Mouse (Mus musculus): ENCODE measurements around the gene Zfp428. TPM values are rescaled to one million over a fixed set of nuclear protein-coding genes. Genes with fewer than 3 reads are reported as not detected.
A peak's percentile ranks its signal among the peaks of the same experiment; 100 is the strongest.

The Zfp428 gene
- total and polyA plus RNA-seq, 2 experiments from 2014 or later, result 24.8 to 39.3 TPM

DNA sequence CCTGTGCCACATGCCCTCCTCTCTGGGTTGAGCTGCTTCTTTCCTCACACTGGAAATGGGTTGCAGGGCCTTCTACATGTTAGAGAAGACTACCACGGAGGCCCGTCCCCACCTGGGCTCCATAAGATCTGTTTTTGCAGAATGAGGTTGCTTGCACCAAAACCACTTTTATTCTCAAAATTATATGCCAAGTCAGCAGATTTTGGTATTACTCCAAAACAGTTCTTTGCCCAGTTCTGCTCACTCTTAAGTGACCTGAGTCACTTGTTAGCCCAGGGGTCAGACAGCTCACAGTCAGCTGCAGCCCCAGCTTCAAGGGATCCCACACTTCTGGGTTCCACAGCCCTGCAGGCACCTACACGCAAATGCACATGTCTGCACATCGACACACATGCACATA is 54.6 kb downstream of the Zfp428 start:
- Histone ChIP-seq H3K36me3 (replicated peaks; ENCODE audit: control insufficient read depth, insufficient read depth, low read length) (peaks cover 43% of the 10 kb centered on the region), H3K4me2 (ENCODE audit: low read depth, low read length) (no peak overlapping the region), H3K27me3 (ENCODE audit: control insufficient read depth, insufficient read depth, low read length) (no peaks in the 10 kb centered on the region), H3K9ac (replicated peaks; ENCODE audit: low read depth, low read length) (no peak overlapping the region), H3K27ac (ENCODE audit: low read depth) (no peak overlapping the region), H3K4me1 (ENCODE audit: control insufficient read depth, insufficient read depth) (no peaks in the 10 kb centered on the region), H3K4me3 (ENCODE audit: low read depth, low read length) (no peak overlapping the region), H3K9me3 (replicated peaks; ENCODE audit: control insufficient read depth, low read length) (no peaks in the 10 kb centered on the region)
- ATAC-seq (ENCODE audit: insufficient read depth, low read depth) (no peak), DNase-seq (ENCODE audit: low spot score) (no peak)
- TF ChIP-seq EP300 (IDR thresholded peaks at IDR 0.05; ENCODE audit: low read depth), result no peak
- no peak for TF ChIP-seq CTCF (IDR thresholded peaks at IDR 0.05; ENCODE audit: low read depth)
- WGBS, result 90% methylated on average over 4 of the region's 4 CpGs

GRCm38 (mm10) chr7:24563191-24563836 is 56.5 kb downstream of the Zfp428 start:
- WGBS, result 87% methylated on average over 8 of the region's 8 CpGs
- Histone ChIP-seq H3K4me1 (ENCODE audit: control insufficient read depth, insufficient read depth) (no peaks in the 10 kb centered on the region), H3K9me3 (replicated peaks; ENCODE audit: control insufficient read depth, low read length) (no peaks in the 10 kb centered on the region), H3K27ac (ENCODE audit: low read depth) (no peak overlapping the region), H3K9ac (replicated peaks; ENCODE audit: low read depth, low read length) (no peak overlapping the region), H3K36me3 (replicated peaks; ENCODE audit: control insufficient read depth, insufficient read depth, low read length) (peaks cover 57% of the 10 kb centered on the region), H3K4me2 (ENCODE audit: low read depth, low read length) (no peak overlapping the region), H3K27me3 (ENCODE audit: control insufficient read depth, insufficient read depth, low read length) (no peaks in the 10 kb centered on the region), H3K4me3 (ENCODE audit: low read depth, low read length) (no peak overlapping the region)
- TF ChIP-seq EP300 (IDR thresholded peaks at IDR 0.05; ENCODE audit: low read depth) (no peak), CTCF (IDR thresholded peaks at IDR 0.05; ENCODE audit: low read depth) (no peak)
- DNase-seq (ENCODE audit: low spot score), result no peak
- ATAC-seq (ENCODE audit: insufficient read depth, low read depth), result no peak

DNA sequence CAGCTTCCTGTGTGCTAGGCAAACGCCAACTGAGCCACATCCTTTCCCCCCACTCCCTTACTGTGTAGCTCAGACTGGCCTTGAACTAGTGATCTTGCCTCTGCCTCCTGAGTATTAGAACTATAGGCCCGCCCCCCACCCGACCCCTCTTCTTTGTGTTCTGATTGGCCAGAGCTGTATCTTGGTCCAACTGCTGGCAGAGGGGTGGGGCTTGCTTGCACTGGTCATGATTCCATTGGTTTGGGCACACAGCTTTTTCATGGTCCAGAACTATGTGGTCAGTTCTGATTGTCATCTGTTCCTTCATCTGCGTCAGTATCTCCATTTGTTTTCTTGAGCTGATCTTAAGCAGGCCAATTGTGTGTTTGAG is 57.0 kb downstream of the Zfp428 start:
- Histone ChIP-seq H3K9me3 (replicated peaks; ENCODE audit: control insufficient read depth, low read length) (no peaks in the 10 kb centered on the region), H3K4me2 (ENCODE audit: low read depth, low read length) (no peak overlapping the region), H3K9ac (replicated peaks; ENCODE audit: low read depth, low read length) (no peak overlapping the region), H3K36me3 (replicated peaks; ENCODE audit: control insufficient read depth, insufficient read depth, low read length) (peaks cover 62% of the 10 kb centered on the region), H3K27ac (ENCODE audit: low read depth) (no peak overlapping the region), H3K27me3 (ENCODE audit: control insufficient read depth, insufficient read depth, low read length) (no peaks in the 10 kb centered on the region), H3K4me3 (ENCODE audit: low read depth, low read length) (no peak overlapping the region), H3K4me1 (ENCODE audit: control insufficient read depth, insufficient read depth) (no peaks in the 10 kb centered on the region)
- 84% methylated on average over 4 of the region's 4 CpGs for WGBS
- no peak for TF ChIP-seq EP300 (IDR thresholded peaks at IDR 0.05; ENCODE audit: low read depth)
- TF ChIP-seq CTCF (IDR thresholded peaks at IDR 0.05; ENCODE audit: low read depth), result no peak
- ATAC-seq (ENCODE audit: insufficient read depth, low read depth), result no peak
- no peak for DNase-seq (ENCODE audit: low spot score)

DNA sequence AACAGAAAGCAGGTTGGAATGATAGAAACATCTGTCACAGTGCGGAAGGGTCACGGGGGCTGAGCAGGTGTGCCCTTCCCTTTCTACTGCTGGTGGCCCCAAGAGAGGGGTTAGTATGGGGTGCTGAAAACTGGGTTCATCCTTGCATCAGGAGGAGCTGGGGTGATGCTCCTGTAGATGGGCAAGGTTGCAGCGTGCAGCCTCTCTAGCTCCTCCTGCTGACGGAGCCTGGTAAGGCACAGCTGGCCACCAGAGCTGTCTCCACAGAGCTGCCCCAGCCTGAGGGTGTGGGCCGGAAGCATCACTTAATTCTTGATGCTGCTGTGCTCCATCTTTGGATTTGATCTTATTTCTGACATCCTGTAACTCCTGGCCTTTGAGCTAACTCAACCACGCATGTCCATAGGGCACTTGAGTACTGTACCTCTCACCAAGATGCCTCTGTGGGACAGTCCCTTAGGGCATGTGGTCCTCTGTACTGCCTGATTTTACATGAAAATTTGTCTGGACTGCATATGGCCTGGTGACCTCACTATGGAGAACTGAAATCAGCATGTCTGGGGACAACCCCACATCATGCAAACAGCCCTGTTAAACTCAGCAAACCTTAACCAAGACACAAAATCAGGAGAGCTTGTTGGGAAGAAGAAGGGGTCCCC is 57.9 kb downstream of the Zfp428 start:
- Histone ChIP-seq H3K36me3 (replicated peaks; ENCODE audit: control insufficient read depth, insufficient read depth, low read length) (peaks cover 63% of the 10 kb centered on the region), H3K9me3 (replicated peaks; ENCODE audit: control insufficient read depth, low read length) (no peaks in the 10 kb centered on the region), H3K27me3 (ENCODE audit: control insufficient read depth, insufficient read depth, low read length) (no peaks in the 10 kb centered on the region), H3K27ac (ENCODE audit: low read depth) (no peak overlapping the region), H3K4me1 (ENCODE audit: control insufficient read depth, insufficient read depth) (no peaks in the 10 kb centered on the region), H3K9ac (replicated peaks; ENCODE audit: low read depth, low read length) (no peak overlapping the region), H3K4me2 (ENCODE audit: low read depth, low read length) (no peak overlapping the region), H3K4me3 (ENCODE audit: low read depth, low read length) (no peak overlapping the region)
- ATAC-seq (ENCODE audit: insufficient read depth, low read depth) (peak; percentile 57; the same call in 1 of the 2 replicates), DNase-seq (ENCODE audit: low spot score) (peak; percentile 21)
- 59% methylated on average over 6 of the region's 6 CpGs for WGBS
- TF ChIP-seq EP300 (IDR thresholded peaks at IDR 0.05; ENCODE audit: low read depth) (no peak), CTCF (IDR thresholded peaks at IDR 0.05; ENCODE audit: low read depth) (peak; percentile 79)

Other genes starting within 250 kb of the Zfp428 start
- gene Zfp93, start 236.6 kb upstream of the Zfp428 start, total RNA-seq (2014; rRNA removed; ENCODE audit: low replicate concordance), result 6.8 and 7.8 TPM in 2 replicates
- gene Zfp93, start 236.6 kb upstream of the Zfp428 start, polyA plus RNA-seq (2015; fragmentation: Nextera tagmentation; extraction: Ambion mirVana), result 4.1 and 5.0 TPM in 2 replicates
- gene Zfp61, start 205.8 kb upstream of the Zfp428 start, total RNA-seq (2014; rRNA removed; ENCODE audit: low replicate concordance), result 3.4 and 14.6 TPM in 2 replicates
- 6.7 and 6.8 TPM in 2 replicates for gene Zfp61, start 205.8 kb upstream of the Zfp428 start, polyA plus RNA-seq (2015; fragmentation: Nextera tagmentation; extraction: Ambion mirVana)
- 0.95 and 4.1 TPM in 2 replicates for gene Zfp94, start 190.3 kb upstream of the Zfp428 start, total RNA-seq (2014; rRNA removed; ENCODE audit: low replicate concordance)
- 2.8 and 2.9 TPM in 2 replicates for gene Zfp94, start 190.3 kb upstream of the Zfp428 start, polyA plus RNA-seq (2015; fragmentation: Nextera tagmentation; extraction: Ambion mirVana)
- not detected in 2 replicates for gene Tescl, start 173.1 kb upstream of the Zfp428 start, total RNA-seq (2014; rRNA removed; ENCODE audit: low replicate concordance)
- gene Tescl, start 173.1 kb upstream of the Zfp428 start, polyA plus RNA-seq (2015; fragmentation: Nextera tagmentation; extraction: Ambion mirVana), result 0.14 TPM in 1 of 2 replicates, not detected in the other
- not detected in 2 replicates for gene Lypd5, start 157.8 kb upstream of the Zfp428 start, total RNA-seq (2014; rRNA removed; ENCODE audit: low replicate concordance)
- gene Lypd5, start 157.8 kb upstream of the Zfp428 start, polyA plus RNA-seq (2015; fragmentation: Nextera tagmentation; extraction: Ambion mirVana), result not detected in 2 replicates
- 0.69 and 2.0 TPM in 2 replicates for gene Kcnn4, start 136.7 kb upstream of the Zfp428 start, total RNA-seq (2014; rRNA removed; ENCODE audit: low replicate concordance)
- 0.85 and 0.98 TPM in 2 replicates for gene Kcnn4, start 136.7 kb upstream of the Zfp428 start, polyA plus RNA-seq (2015; fragmentation: Nextera tagmentation; extraction: Ambion mirVana)
- gene Smg9, start 107.4 kb upstream of the Zfp428 start, total RNA-seq (2014; rRNA removed; ENCODE audit: low replicate concordance), result 15.5 and 30.2 TPM in 2 replicates
- gene Smg9, start 107.4 kb upstream of the Zfp428 start, polyA plus RNA-seq (2015; fragmentation: Nextera tagmentation; extraction: Ambion mirVana), result 13.1 and 13.5 TPM in 2 replicates
- gene Irgc1, start 54.7 kb upstream of the Zfp428 start, total RNA-seq (2014; rRNA removed; ENCODE audit: low replicate concordance), result not detected in 2 replicates
- gene Irgc1, start 54.7 kb upstream of the Zfp428 start, polyA plus RNA-seq (2015; fragmentation: Nextera tagmentation; extraction: Ambion mirVana), result not detected in 2 replicates
- gene Plaur, start 44.5 kb upstream of the Zfp428 start, total RNA-seq (2014; rRNA removed; ENCODE audit: low replicate concordance), result 13.1 and 16.0 TPM in 2 replicates
- 6.1 and 6.5 TPM in 2 replicates for gene Plaur, start 44.5 kb upstream of the Zfp428 start, polyA plus RNA-seq (2015; fragmentation: Nextera tagmentation; extraction: Ambion mirVana)
- 14.3 and 30.5 TPM in 2 replicates for gene Cadm4, start 25.0 kb upstream of the Zfp428 start, total RNA-seq (2014; rRNA removed; ENCODE audit: low replicate concordance)
- 4.1 and 4.2 TPM in 2 replicates for gene Cadm4, start 25.0 kb upstream of the Zfp428 start, polyA plus RNA-seq (2015; fragmentation: Nextera tagmentation; extraction: Ambion mirVana)
- gene AC161166.1, start 5.4 kb downstream of the Zfp428 start, total RNA-seq (2014; rRNA removed; ENCODE audit: low replicate concordance), result not detected in 2 replicates
- gene AC161166.1, start 5.4 kb downstream of the Zfp428 start, polyA plus RNA-seq (2015; fragmentation: Nextera tagmentation; extraction: Ambion mirVana), result 0.10 and 0.19 TPM in 2 replicates
- gene Irgq, start 23.7 kb downstream of the Zfp428 start, total RNA-seq (2014; rRNA removed; ENCODE audit: low replicate concordance), result 22.1 and 24.5 TPM in 2 replicates
- 4.5 and 4.8 TPM in 2 replicates for gene Irgq, start 23.7 kb downstream of the Zfp428 start, polyA plus RNA-seq (2015; fragmentation: Nextera tagmentation; extraction: Ambion mirVana)
- not detected in 2 replicates for gene Pinlyp, start 39.1 kb downstream of the Zfp428 start, total RNA-seq (2014; rRNA removed; ENCODE audit: low replicate concordance)
- not detected in 2 replicates for gene Pinlyp, start 39.1 kb downstream of the Zfp428 start, polyA plus RNA-seq (2015; fragmentation: Nextera tagmentation; extraction: Ambion mirVana)
- 30.3 and 46.1 TPM in 2 replicates for gene Xrcc1, start 39.3 kb downstream of the Zfp428 start, total RNA-seq (2014; rRNA removed; ENCODE audit: low replicate concordance)
- 30.7 and 31.1 TPM in 2 replicates for gene Xrcc1, start 39.3 kb downstream of the Zfp428 start, polyA plus RNA-seq (2015; fragmentation: Nextera tagmentation; extraction: Ambion mirVana)
- gene Ethe1, start 80.5 kb downstream of the Zfp428 start, total RNA-seq (2014; rRNA removed; ENCODE audit: low replicate concordance), result 21.2 and 42.2 TPM in 2 replicates
- 21.5 and 23.1 TPM in 2 replicates for gene Ethe1, start 80.5 kb downstream of the Zfp428 start, polyA plus RNA-seq (2015; fragmentation: Nextera tagmentation; extraction: Ambion mirVana)
- gene Zfp575, start 80.6 kb downstream of the Zfp428 start, total RNA-seq (2014; rRNA removed; ENCODE audit: low replicate concordance), result 0.04 TPM in 1 of 2 replicates, not detected in the other
- gene Zfp575, start 80.6 kb downstream of the Zfp428 start, polyA plus RNA-seq (2015; fragmentation: Nextera tagmentation; extraction: Ambion mirVana), result 0.58 and 0.67 TPM in 2 replicates
- not detected in 2 replicates for gene Phldb3, start 103.8 kb downstream of the Zfp428 start, total RNA-seq (2014; rRNA removed; ENCODE audit: low replicate concordance)
- not detected in 2 replicates for gene Phldb3, start 103.8 kb downstream of the Zfp428 start, polyA plus RNA-seq (2015; fragmentation: Nextera tagmentation; extraction: Ambion mirVana)
- gene Lypd3, start 129.5 kb downstream of the Zfp428 start, total RNA-seq (2014; rRNA removed; ENCODE audit: low replicate concordance), result not detected in 2 replicates
- not detected in 2 replicates for gene Lypd3, start 129.5 kb downstream of the Zfp428 start, polyA plus RNA-seq (2015; fragmentation: Nextera tagmentation; extraction: Ambion mirVana)
- gene Tex101, start 169.7 kb downstream of the Zfp428 start, total RNA-seq (2014; rRNA removed; ENCODE audit: low replicate concordance), result not detected in 2 replicates
- gene Tex101, start 169.7 kb downstream of the Zfp428 start, polyA plus RNA-seq (2015; fragmentation: Nextera tagmentation; extraction: Ambion mirVana), result not detected in 2 replicates
- not detected in 2 replicates for gene BC049730, start 202.2 kb downstream of the Zfp428 start, total RNA-seq (2014; rRNA removed; ENCODE audit: low replicate concordance)
- not detected in 2 replicates for gene BC049730, start 202.2 kb downstream of the Zfp428 start, polyA plus RNA-seq (2015; fragmentation: Nextera tagmentation; extraction: Ambion mirVana)
- gene Gm4763, start 219.9 kb downstream of the Zfp428 start, total RNA-seq (2014; rRNA removed; ENCODE audit: low replicate concordance), result not detected in 2 replicates
- not detected in 2 replicates for gene Gm4763, start 219.9 kb downstream of the Zfp428 start, polyA plus RNA-seq (2015; fragmentation: Nextera tagmentation; extraction: Ambion mirVana)

Data from heart, postnatal 0 days (tissue).